Mouse (Mus musculus) urinary bladder, postnatal 14 days (tissue): ENCODE measurements around the gene Cop1.

Experiments
- DNase-seq: peaks from one replicate; pipeline ENCODE4 v3.0.0; 2021; ENCODE audit warnings: low spot score

Cop1 gene

GRCm38 (mm10) chr1:159290219-159290618 lies 58.1 kb downstream of the Cop1 start:
- no peak for DNase-seq

- no peak for DNase-seq
These were observed 58.7 kb downstream of the Cop1 start for GRCm38 (mm10) chr1:159290859-159291258.

GRCm38 (mm10) chr1:159301418-159302082 lies 69.4 kb downstream of the Cop1 start:
- no peak for DNase-seq

GRCm38 (mm10) chr1:159313625-159314024 lies 81.5 kb downstream of the Cop1 start:
- DNase-seq, result no peak

- no peak for DNase-seq
These were observed 90.5 kb downstream of the Cop1 start for GRCm38 (mm10) chr1:159322586-159322985.

- no peak for DNase-seq
These were observed 98.9 kb downstream of the Cop1 start for GRCm38 (mm10) chr1:159331008-159331407.

GRCm38 (mm10) chr1:159334157-159334556 lies 102.0 kb downstream of the Cop1 start:
- DNase-seq, result no peak

GRCm38 (mm10) chr1:159342355-159342754 lies 110.2 kb downstream of the Cop1 start:
- DNase-seq, result no peak

- DNase-seq, result no peak
These were observed 123.0 kb downstream of the Cop1 start for GRCm38 (mm10) chr1:159355027-159355570.

GRCm38 (mm10) chr1:159358713-159359112 lies 126.6 kb downstream of the Cop1 start:
- DNase-seq, result no peak

- no peak for DNase-seq
These were observed 139.8 kb downstream of the Cop1 start for GRCm38 (mm10) chr1:159371881-159372390.

- DNase-seq, result no peak
These were observed 150.1 kb downstream of the Cop1 start for GRCm38 (mm10) chr1:159382218-159382617.

GRCm38 (mm10) chr1:159382916-159383315 lies 150.8 kb downstream of the Cop1 start:
- DNase-seq, result no peak

- no peak for DNase-seq
These were observed 154.3 kb downstream of the Cop1 start for GRCm38 (mm10) chr1:159386458-159386857.

GRCm38 (mm10) chr1:159388565-159389024 lies 156.5 kb downstream of the Cop1 start:
- DNase-seq, result no peak

GRCm38 (mm10) chr1:159390049-159390448 lies 157.9 kb downstream of the Cop1 start:
- peak; percentile 70 for DNase-seq

GRCm38 (mm10) chr1:159392667-159393066 lies 160.5 kb downstream of the Cop1 start:
- DNase-seq, result no peak

- DNase-seq, result peak; percentile 32
These were observed 161.1 kb downstream of the Cop1 start for GRCm38 (mm10) chr1:159393070-159393699.

- no peak for DNase-seq
These were observed 161.8 kb downstream of the Cop1 start for GRCm38 (mm10) chr1:159393931-159394330.

- peak; percentile 13 for DNase-seq
These were observed 164.4 kb downstream of the Cop1 start for GRCm38 (mm10) chr1:159396515-159396914.
